Mouse (Mus musculus) G1E (cell line): ENCODE results near the gene Cdca3. TPM values are rescaled to one million over a fixed set of nuclear protein-coding genes. Genes with fewer than 3 reads are reported as not detected.

Source experiments
- ATAC-seq: 2 replicates; pipeline ENCODE4 v1.8.0; 2016; ENCODE audit warnings: mild to moderate bottlenecking; ENCODE audit not compliant: insufficient number of reproducible peaks, poor library complexity, low FRiP score, severe bottlenecking; ENCODE audit errors: extremely low read depth
- DNase-seq: peaks from one replicate; pipeline ENCODE4 v3.0.0; 2012; ENCODE audit warnings: low spot score
- H3K27me3 ChIP-seq: 2 replicates; pipeline ENCODE4 v1.6.1; 2012; ENCODE audit warnings: mild to moderate bottlenecking, low read length, inconsistent platforms; ENCODE audit not compliant: insufficient read depth
- H3K36me3 ChIP-seq: replicated peaks from 2 replicates; pipeline ENCODE3; 2012; ENCODE audit warnings: mild to moderate bottlenecking, inconsistent platforms
- H3K4me1 ChIP-seq: 2 replicates; pipeline ENCODE4 v1.6.1; 2012; ENCODE audit warnings: low read depth, low read length, inconsistent platforms, mixed read lengths; ENCODE audit not compliant: insufficient read depth
- H3K4me3 ChIP-seq: 2 replicates; pipeline ENCODE4 v1.5.1; 2012; ENCODE audit warnings: low read depth, mild to moderate bottlenecking, inconsistent platforms, low read length, moderate library complexity, mixed read lengths
- H3K9me3 ChIP-seq: replicated peaks from 2 replicates; pipeline ENCODE4 v1.6.1; 2012; ENCODE audit warnings: inconsistent platforms
- CTCF ChIP-seq: IDR thresholded peaks from 2 replicates; pipeline ENCODE4 v1.5.1; 2012; ENCODE audit warnings: low read depth, low read length, inconsistent platforms, mixed read lengths
- GATA1 ChIP-seq: IDR thresholded peaks from 2 replicates; pipeline ENCODE4 v1.6.1; 2012; ENCODE audit warnings: borderline replicate concordance, low read length, inconsistent platforms, mixed read lengths
- GATA2 ChIP-seq: IDR thresholded peaks from 2 replicates; pipeline ENCODE4 v1.6.1; 2012; ENCODE audit warnings: low read depth, low read length, inconsistent platforms, borderline replicate concordance
- POLR2AphosphoS5 ChIP-seq: IDR thresholded peaks from 2 replicates; pipeline ENCODE4 v1.6.1; 2012; ENCODE audit warnings: low read depth, low read length, inconsistent platforms; ENCODE audit not compliant: insufficient replicate concordance
- TAL1 ChIP-seq: conservative IDR thresholded peaks from 2 replicates; pipeline ENCODE4 v1.6.1; 2012; ENCODE audit warnings: low read depth, low read length, inconsistent platforms, mixed read lengths
- polyA plus RNA-seq: library from polyadenylated mRNA; stranded (reverse); fragments of >175 nt; gene quantifications from 2 replicates; pipeline ENCODE4 v1.2.3, GENCODE M21; 2012
- total RNA-seq, 2 experiments: library from RNA; stranded (forward) in 1 of 2; stranded (reverse) in 1 of 2; fragments of 200-1000 nt in 1 of 2; fragments of >200 nt in 1 of 2; fragmentation: Nextera tagmentation in 1 of 2; gene quantifications; 2 replicates each; pipeline ENCODE4 v1.2.3; 2014 to 2017

Gene Cdca3
- total and polyA plus RNA-seq, 3 experiments: 50.9 to 137 (median 109) TPM

GRCm38 (mm10) chr6:124866560-124866959, 37.2 kb downstream of the Cdca3 start:
- Histone ChIP-seq H3K27me3 (peaks cover 69% of the 10 kb centered on the region), H3K36me3 (no peaks in the 10 kb centered on the region), H3K4me3 (no peak overlapping the region), H3K9me3 (no peaks in the 10 kb centered on the region), H3K4me1 (peaks cover 3% of the 10 kb centered on the region; the same call in 1 of the 2 replicates)
- TF ChIP-seq GATA1 (no peak), TAL1 (no peak), CTCF (no peak), POLR2AphosphoS5 (no peak), GATA2 (no peak)
- DNase-seq: no peak
- ATAC-seq: no peak

GRCm38 (mm10) chr6:124874348-124874747, 45.0 kb downstream of the Cdca3 start:
- H3K4me3 ChIP-seq: no peak overlapping the region
- no peak for ATAC-seq
- DNase-seq: no peak
- H3K4me1 ChIP-seq: no peaks in the 10 kb centered on the region
- TF ChIP-seq POLR2AphosphoS5: no peak
- TF ChIP-seq GATA1: no peak
- no peak for TF ChIP-seq TAL1
- no peak for TF ChIP-seq CTCF
- TF ChIP-seq GATA2: no peak
- H3K27me3 ChIP-seq: peaks cover 37% of the 10 kb centered on the region
- no peaks in the 10 kb centered on the region for H3K9me3 ChIP-seq
- H3K36me3 ChIP-seq: no peaks in the 10 kb centered on the region

- no peak for DNase-seq
- peaks cover 26% of the 10 kb centered on the region for H3K27me3 ChIP-seq
- H3K4me3 ChIP-seq: no peak overlapping the region
- no peaks in the 10 kb centered on the region for H3K9me3 ChIP-seq
- TF ChIP-seq GATA2 (no peak), CTCF (no peak), POLR2AphosphoS5 (no peak), GATA1 (no peak), TAL1 (no peak)
- ATAC-seq: no peak
- H3K36me3 ChIP-seq: no peaks in the 10 kb centered on the region
- peaks cover 2% of the 10 kb centered on the region; the same call in 1 of the 2 replicates for H3K4me1 ChIP-seq
These were observed 50.0 kb downstream of the Cdca3 start for GRCm38 (mm10) chr6:124879390-124879789.

GRCm38 (mm10) chr6:124881821-124882220, 52.5 kb downstream of the Cdca3 start:
- H3K27me3 ChIP-seq: peaks cover 35% of the 10 kb centered on the region
- no peaks in the 10 kb centered on the region for H3K36me3 ChIP-seq
- no peak overlapping the region for H3K4me3 ChIP-seq
- TF ChIP-seq GATA2 (no peak), TAL1 (no peak), GATA1 (no peak), CTCF (no peak), POLR2AphosphoS5 (no peak)
- DNase-seq (no peak), ATAC-seq (no peak)
- H3K4me1 ChIP-seq: peaks cover 2% of the 10 kb centered on the region; the same call in 1 of the 2 replicates
- H3K9me3 ChIP-seq: no peaks in the 10 kb centered on the region

Other genes starting within 250 kb of the Cdca3 start
Only the 20 nearest of the 26 such genes appear.
- gene Lpcat3, start 166.5 kb upstream of the Cdca3 start, total RNA-seq (2014; fragmentation: Nextera tagmentation): 108 and 198 TPM in 2 replicates
- gene Lpcat3, start 166.5 kb upstream of the Cdca3 start, total RNA-seq (2017): 95.7 and 101 TPM in 2 replicates
- gene Lpcat3, start 166.5 kb upstream of the Cdca3 start, polyA plus RNA-seq: 123 and 147 TPM in 2 replicates
- gene Emg1, start 117.4 kb upstream of the Cdca3 start, total RNA-seq (2014; fragmentation: Nextera tagmentation): 117 and 120 TPM in 2 replicates
- 228 and 262 TPM in 2 replicates for gene Emg1, start 117.4 kb upstream of the Cdca3 start, total RNA-seq (2017)
- 254 and 287 TPM in 2 replicates for gene Emg1, start 117.4 kb upstream of the Cdca3 start, polyA plus RNA-seq
- gene Phb2, start 117.2 kb upstream of the Cdca3 start, total RNA-seq (2014; fragmentation: Nextera tagmentation): 325 and 378 TPM in 2 replicates
- gene Phb2, start 117.2 kb upstream of the Cdca3 start, total RNA-seq (2017): 432 and 434 TPM in 2 replicates
- gene Phb2, start 117.2 kb upstream of the Cdca3 start, polyA plus RNA-seq: 465 and 565 TPM in 2 replicates
- 66.2 and 72.6 TPM in 2 replicates for gene Ptpn6, start 90.8 kb upstream of the Cdca3 start, total RNA-seq (2014; fragmentation: Nextera tagmentation)
- 309 and 356 TPM in 2 replicates for gene Ptpn6, start 90.8 kb upstream of the Cdca3 start, total RNA-seq (2017)
- gene Ptpn6, start 90.8 kb upstream of the Cdca3 start, polyA plus RNA-seq: 54.9 and 129 TPM in 2 replicates
- 61.7 and 62.9 TPM in 2 replicates for gene Grcc10, start 88.2 kb upstream of the Cdca3 start, total RNA-seq (2014; fragmentation: Nextera tagmentation)
- gene Grcc10, start 88.2 kb upstream of the Cdca3 start, total RNA-seq (2017): 130 and 176 TPM in 2 replicates
- gene Grcc10, start 88.2 kb upstream of the Cdca3 start, polyA plus RNA-seq: 26.1 and 38.8 TPM in 2 replicates
- gene Gm45234, start 73.5 kb upstream of the Cdca3 start, total RNA-seq (2014; fragmentation: Nextera tagmentation): not detected in 2 replicates
- gene Gm45234, start 73.5 kb upstream of the Cdca3 start, total RNA-seq (2017): not detected in 2 replicates
- gene Gm45234, start 73.5 kb upstream of the Cdca3 start, polyA plus RNA-seq: not detected in 2 replicates
- gene Atn1, start 73.0 kb upstream of the Cdca3 start, total RNA-seq (2014; fragmentation: Nextera tagmentation): 58.7 and 85.6 TPM in 2 replicates
- 1.9 and 3.0 TPM in 2 replicates for gene Atn1, start 73.0 kb upstream of the Cdca3 start, total RNA-seq (2017)
- 55.3 and 58.8 TPM in 2 replicates for gene Atn1, start 73.0 kb upstream of the Cdca3 start, polyA plus RNA-seq
- 1.1 and 3.2 TPM in 2 replicates for gene Eno2, start 59.9 kb upstream of the Cdca3 start, total RNA-seq (2014; fragmentation: Nextera tagmentation)
- 3.4 and 3.6 TPM in 2 replicates for gene Eno2, start 59.9 kb upstream of the Cdca3 start, total RNA-seq (2017)
- gene Eno2, start 59.9 kb upstream of the Cdca3 start, polyA plus RNA-seq: 0.13 and 0.29 TPM in 2 replicates
- not detected in 2 replicates for gene Lrrc23, start 49.8 kb upstream of the Cdca3 start, total RNA-seq (2014; fragmentation: Nextera tagmentation)
- gene Lrrc23, start 49.8 kb upstream of the Cdca3 start, total RNA-seq (2017): 0.11 TPM in 1 of 2 replicates, not detected in the other
- not detected in 2 replicates for gene Lrrc23, start 49.8 kb upstream of the Cdca3 start, polyA plus RNA-seq
- 1.9 TPM in 2 replicates for gene Spsb2, start 20.9 kb upstream of the Cdca3 start, total RNA-seq (2014; fragmentation: Nextera tagmentation)
- 6.9 and 9.4 TPM in 2 replicates for gene Spsb2, start 20.9 kb upstream of the Cdca3 start, total RNA-seq (2017)
- gene Spsb2, start 20.9 kb upstream of the Cdca3 start, polyA plus RNA-seq: 10.1 and 10.9 TPM in 2 replicates
- 601 and 619 TPM in 2 replicates for gene Tpi1, start 15.3 kb upstream of the Cdca3 start, total RNA-seq (2014; fragmentation: Nextera tagmentation)
- 903 and 1,035 TPM in 2 replicates for gene Tpi1, start 15.3 kb upstream of the Cdca3 start, total RNA-seq (2017)
- gene Tpi1, start 15.3 kb upstream of the Cdca3 start, polyA plus RNA-seq: 520 and 701 TPM in 2 replicates
- gene Usp5, start 63 bp upstream of the Cdca3 start, total RNA-seq (2014; fragmentation: Nextera tagmentation): 34.6 and 45.9 TPM in 2 replicates
- 67.0 and 76.8 TPM in 2 replicates for gene Usp5, start 63 bp upstream of the Cdca3 start, total RNA-seq (2017)
- 53.0 and 68.2 TPM in 2 replicates for gene Usp5, start 63 bp upstream of the Cdca3 start, polyA plus RNA-seq
- gene Gnb3, start 10.7 kb downstream of the Cdca3 start, total RNA-seq (2014; fragmentation: Nextera tagmentation): 1.1 TPM in 1 of 2 replicates, not detected in the other
- not detected in 2 replicates for gene Gnb3, start 10.7 kb downstream of the Cdca3 start, total RNA-seq (2017)
- not detected in 2 replicates for gene Gnb3, start 10.7 kb downstream of the Cdca3 start, polyA plus RNA-seq
- not detected in 2 replicates for gene P3h3, start 28.2 kb downstream of the Cdca3 start, total RNA-seq (2014; fragmentation: Nextera tagmentation)
- 0.23 TPM in 1 of 2 replicates, not detected in the other for gene P3h3, start 28.2 kb downstream of the Cdca3 start, total RNA-seq (2017)
- not detected in 2 replicates for gene P3h3, start 28.2 kb downstream of the Cdca3 start, polyA plus RNA-seq
- not detected in 2 replicates for gene Gpr162, start 34.4 kb downstream of the Cdca3 start, total RNA-seq (2014; fragmentation: Nextera tagmentation)
- 0.22 and 0.41 TPM in 2 replicates for gene Gpr162, start 34.4 kb downstream of the Cdca3 start, total RNA-seq (2017)
- not detected in 2 replicates for gene Gpr162, start 34.4 kb downstream of the Cdca3 start, polyA plus RNA-seq
- not detected in 2 replicates for gene Cd4, start 58.7 kb downstream of the Cdca3 start, total RNA-seq (2014; fragmentation: Nextera tagmentation)
- gene Cd4, start 58.7 kb downstream of the Cdca3 start, total RNA-seq (2017): 0.33 and 1.7 TPM in 2 replicates
- not detected in 2 replicates for gene Cd4, start 58.7 kb downstream of the Cdca3 start, polyA plus RNA-seq
- gene Lag3, start 82.2 kb downstream of the Cdca3 start, total RNA-seq (2014; fragmentation: Nextera tagmentation): 0.68 TPM in 1 of 2 replicates, not detected in the other
- 0.12 TPM in 1 of 2 replicates, not detected in the other for gene Lag3, start 82.2 kb downstream of the Cdca3 start, total RNA-seq (2017)
- not detected in 2 replicates for gene Lag3, start 82.2 kb downstream of the Cdca3 start, polyA plus RNA-seq
- 5.6 and 6.3 TPM in 2 replicates for gene Ptms, start 90.6 kb downstream of the Cdca3 start, total RNA-seq (2014; fragmentation: Nextera tagmentation)
- 84.9 and 86.4 TPM in 2 replicates for gene Ptms, start 90.6 kb downstream of the Cdca3 start, total RNA-seq (2017)
- 34.1 and 43.1 TPM in 2 replicates for gene Ptms, start 90.6 kb downstream of the Cdca3 start, polyA plus RNA-seq
- gene Mlf2, start 101.8 kb downstream of the Cdca3 start, total RNA-seq (2014; fragmentation: Nextera tagmentation): 167 and 180 TPM in 2 replicates
- gene Mlf2, start 101.8 kb downstream of the Cdca3 start, total RNA-seq (2017): 86.5 and 99.2 TPM in 2 replicates
- 269 and 293 TPM in 2 replicates for gene Mlf2, start 101.8 kb downstream of the Cdca3 start, polyA plus RNA-seq
- 123 and 194 TPM in 2 replicates for gene Cops7a, start 136.0 kb downstream of the Cdca3 start, total RNA-seq (2014; fragmentation: Nextera tagmentation)
- 62.2 and 65.5 TPM in 2 replicates for gene Cops7a, start 136.0 kb downstream of the Cdca3 start, total RNA-seq (2017)
- gene Cops7a, start 136.0 kb downstream of the Cdca3 start, polyA plus RNA-seq: 59.2 and 79.0 TPM in 2 replicates